Mouse (Mus musculus) kidney, adult 9 months (tissue): ENCODE results near the gene Klhl7.

Experiments used
- DNase-seq: peaks from one replicate; pipeline ENCODE4 v3.0.0; 2022

The Klhl7 gene

GRCm38 (mm10) chr5:24181514-24182295, 81.3 kb downstream of the Klhl7 start:
- DNase-seq, result no peak

GRCm38 (mm10) chr5:24182296-24182734, 81.9 kb downstream of the Klhl7 start:
- DNase-seq, result no peak

GRCm38 (mm10) chr5:24183096-24183495, 82.7 kb downstream of the Klhl7 start:
- no peak for DNase-seq

DNA sequence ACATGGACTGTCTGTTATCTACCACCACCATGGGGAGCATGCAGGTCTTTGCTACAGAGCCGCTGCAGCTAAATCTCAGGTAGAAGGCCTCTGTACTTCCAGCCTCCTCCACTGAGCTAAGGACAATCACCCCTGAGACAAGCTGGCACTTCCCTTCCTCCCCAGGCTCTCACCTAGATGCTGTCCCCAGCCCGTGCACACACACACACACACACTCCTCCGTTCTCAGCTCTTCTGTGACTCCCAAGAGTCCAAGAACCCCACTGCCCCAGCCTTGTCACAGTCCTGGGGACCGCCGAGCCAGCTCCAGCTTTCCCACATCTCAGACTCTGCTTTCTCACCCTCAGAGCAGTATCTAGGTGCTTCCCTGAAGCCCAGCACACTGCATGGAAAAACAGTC, 83.6 kb downstream of the Klhl7 start:
- DNase-seq, result no peak

DNA sequence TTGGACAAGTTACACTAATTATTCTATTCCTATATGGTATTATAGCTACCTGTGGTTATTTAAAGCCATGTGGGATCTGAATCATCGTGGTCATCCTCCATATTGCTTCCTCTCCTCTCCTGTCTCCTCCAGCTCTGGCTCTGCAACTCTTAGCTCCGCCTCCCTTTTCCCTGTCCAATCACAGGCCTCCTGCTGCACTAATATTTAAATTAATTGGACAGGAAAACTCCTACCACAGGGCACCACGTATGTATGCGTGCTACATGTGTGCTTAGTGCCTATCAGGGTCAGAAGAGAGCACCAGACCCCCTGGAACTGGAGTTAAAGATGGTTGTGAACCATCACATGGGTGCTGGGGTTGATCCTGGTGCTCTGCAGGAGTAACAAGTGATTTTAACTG, 88.1 kb downstream of the Klhl7 start:
- DNase-seq, result no peak

GRCm38 (mm10) chr5:24191821-24192220, 91.4 kb downstream of the Klhl7 start:
- DNase-seq, result no peak

GRCm38 (mm10) chr5:24201006-24201405, 100.6 kb downstream of the Klhl7 start:
- no peak for DNase-seq

- no peak for DNase-seq
Observed at GRCm38 (mm10) chr5:24202492-24202891, 102.1 kb downstream of the Klhl7 start.

DNA sequence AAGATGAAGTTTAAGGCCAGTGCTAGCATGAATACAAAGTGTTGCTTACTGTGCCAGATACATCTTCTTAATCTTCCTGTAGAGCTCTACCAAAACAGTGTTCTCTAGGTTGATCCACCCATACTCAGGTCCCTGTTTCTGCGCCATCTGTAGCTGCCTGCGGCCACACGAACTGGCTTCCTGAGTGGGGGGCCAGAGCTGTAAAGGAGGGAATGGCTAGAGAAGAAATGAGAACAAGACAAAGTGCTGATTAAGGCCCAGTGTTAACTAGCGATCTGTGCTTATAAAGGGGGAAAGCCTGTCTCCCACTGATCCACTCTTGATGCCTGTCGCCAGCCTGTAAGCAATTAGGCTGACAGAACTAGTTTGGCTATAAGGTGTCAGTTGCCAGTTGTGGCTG, 102.9 kb downstream of the Klhl7 start:
- no peak for DNase-seq

DNA sequence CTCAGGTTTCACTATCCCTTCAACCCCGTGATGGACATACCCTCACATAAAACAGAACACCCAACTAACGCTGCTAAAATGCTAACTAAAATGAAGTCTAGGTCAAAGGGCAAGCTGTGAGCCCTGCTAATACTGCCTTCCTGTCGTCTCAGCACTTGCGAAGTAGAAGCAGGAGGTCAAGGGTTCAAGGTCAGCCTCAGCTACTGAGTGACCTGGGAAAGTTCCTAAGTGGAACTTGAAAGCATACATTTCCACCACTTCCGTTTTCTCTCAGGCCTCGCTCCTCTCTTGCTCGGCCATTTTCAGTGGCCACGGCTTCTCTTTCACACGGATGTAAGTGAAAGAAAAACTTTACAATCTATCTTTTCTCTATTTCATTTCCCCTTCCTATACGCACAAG, 107.6 kb downstream of the Klhl7 start:
- DNase-seq, result no peak

- no peak for DNase-seq
Observed at GRCm38 (mm10) chr5:24208505-24208904, 108.1 kb downstream of the Klhl7 start.
